Mouse (Mus musculus): ENCODE data around the gene Olfr1061.
"Not testable (repeated sequence)": the region's sequence is repeated elsewhere in the genome, so short reads cannot be mapped to it uniquely, and the experiment has no call there.

Olfr1061 gene

DNA sequence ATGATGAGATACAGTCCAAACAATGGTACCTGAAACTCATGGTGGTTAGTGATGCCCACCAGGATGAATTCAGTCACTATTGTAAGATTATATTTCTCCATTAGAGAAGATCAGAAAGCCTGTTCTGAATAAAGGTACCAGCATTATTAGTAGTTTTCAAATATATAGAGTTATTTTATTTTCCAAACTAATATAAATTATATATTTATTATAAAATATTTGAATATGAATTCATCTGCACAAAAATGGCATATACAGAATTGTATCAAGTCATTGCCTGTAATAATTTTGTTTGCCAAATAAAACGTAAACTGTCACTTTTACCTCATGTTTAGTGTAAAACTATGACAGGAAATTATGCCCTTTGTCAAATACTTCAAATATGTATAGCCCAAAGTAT, at the start of gene Olfr1061:
Gene Olfr1061, minus strand, starts transcription at position 101 of the 400 bp plus-strand sequence.
- no peak for DNase-seq (ENCODE audit: low spot score in 2 of 2)

GRCm38 (mm10) chr2:86460434-86460833, 46.6 kb upstream of the Olfr1061 start:
- DNase-seq (ENCODE audit: low spot score in 2 of 2) = no peak

GRCm38 (mm10) chr2:86456169-86456568, 42.3 kb upstream of the Olfr1061 start, which contains the start of gene Olfr1066:
TSS of gene Olfr1066 (minus strand) at chr2:86456269.
- no peak for DNase-seq (ENCODE audit: low spot score in 2 of 2)

GRCm38 (mm10) chr2:86450491-86450890, 36.6 kb upstream of the Olfr1061 start, which contains the start of gene Olfr1065:
TSS of gene Olfr1065 (minus strand) at chr2:86450591.
- DNase-seq (ENCODE audit: low spot score in 2 of 2) = not testable (repeated sequence)

DNA sequence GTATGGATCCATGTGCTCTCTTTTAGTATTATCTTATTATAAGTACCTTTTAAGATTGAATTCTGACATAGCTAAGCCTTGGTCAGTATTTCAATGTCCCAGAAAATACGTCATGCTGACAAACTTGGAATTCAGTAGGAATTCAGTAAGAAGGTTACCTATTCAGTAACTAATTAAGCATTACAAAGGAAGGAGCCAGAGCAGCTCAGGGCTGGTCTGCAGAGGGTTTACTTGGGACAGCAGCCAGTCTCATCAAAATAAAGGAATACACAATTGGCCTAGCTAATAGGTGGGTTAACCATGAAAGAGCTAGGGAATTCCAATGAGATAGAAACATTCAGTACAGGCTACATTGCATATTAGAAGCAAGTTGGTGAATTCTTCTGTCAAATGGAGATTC, 28.3 kb upstream of the Olfr1061 start:
- not testable (repeated sequence) for DNase-seq (ENCODE audit: low spot score in 2 of 2)

- not testable (repeated sequence) for DNase-seq (ENCODE audit: low spot score in 2 of 2)
These were observed 14.7 kb upstream of the Olfr1061 start for GRCm38 (mm10) chr2:86428511-86428910.

GRCm38 (mm10) chr2:86426649-86427048, 12.8 kb upstream of the Olfr1061 start, which contains the start of gene Olfr1062:
TSS of gene Olfr1062 (minus strand) at chr2:86426749.
- DNase-seq (ENCODE audit: low spot score in 2 of 2) = not testable (repeated sequence)

GRCm38 (mm10) chr2:86395114-86395513, 18.7 kb downstream of the Olfr1061 start:
- DNase-seq (ENCODE audit: low spot score in 2 of 2) = no peak

- not testable (repeated sequence) for DNase-seq (ENCODE audit: low spot score in 2 of 2)
These were observed 25.4 kb downstream of the Olfr1061 start, which contains the start of gene Olfr1058 for GRCm38 (mm10) chr2:86388461-86388860. TSS of gene Olfr1058 (minus strand) at chr2:86388561.

GRCm38 (mm10) chr2:86378293-86378692, 35.6 kb downstream of the Olfr1061 start, which contains the start of gene Olfr1057:
TSS of gene Olfr1057 (minus strand) at chr2:86378393.
- no peak for DNase-seq (ENCODE audit: low spot score in 2 of 2)

DNA sequence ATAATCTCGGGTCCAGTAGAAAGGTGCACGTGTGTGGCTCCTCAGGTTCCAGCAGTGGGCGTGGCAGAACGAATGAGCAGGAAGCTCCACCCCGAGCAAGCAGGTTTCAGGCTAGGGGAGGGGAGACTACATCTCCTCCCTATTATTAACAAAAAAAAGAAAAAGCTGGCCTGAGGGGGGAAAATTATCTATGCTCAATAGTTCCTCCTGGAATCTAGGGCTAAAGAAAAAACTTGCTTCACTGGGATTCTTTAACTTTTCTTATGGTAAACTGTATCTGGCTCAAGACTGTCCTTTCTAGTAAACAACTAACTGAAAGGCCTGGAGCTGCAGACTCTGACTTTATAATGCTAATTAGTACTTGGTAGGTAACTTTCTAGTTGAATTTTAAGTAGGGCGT, 47.5 kb downstream of the Olfr1061 start:
- not testable (repeated sequence) for DNase-seq (ENCODE audit: low spot score in 2 of 2)

Measured in spleen, postnatal 14 days (tissue).